Mouse (Mus musculus) bone marrow, adult 2 months (tissue): Measurements from ENCODE around the gene Ppif. TPM values are rescaled to one million over a fixed set of nuclear protein-coding genes. Genes with fewer than 3 reads are reported as not detected.
A peak's percentile ranks its signal among the peaks of the same experiment; 100 is the strongest.

Experiments
- H3K27ac ChIP-seq: fragments of 200-500 bp; 2 replicates; pipeline ENCODE4 v1.5.1; 2012; ENCODE audit warnings: low read depth, mild to moderate bottlenecking, control low read depth, inconsistent platforms, low read length; ENCODE audit not compliant: control insufficient read depth, poor library complexity, insufficient read depth
- H3K4me1 ChIP-seq: fragments of 200-500 bp; 2 replicates; pipeline ENCODE4 v1.6.1; 2011; ENCODE audit warnings: low read length; ENCODE audit not compliant: control insufficient read depth, insufficient read depth
- H3K4me3 ChIP-seq: fragments of 200-500 bp; replicated peaks from 2 replicates; pipeline ENCODE3; 2011; ENCODE audit warnings: mild to moderate bottlenecking, low read depth, low read length, control low read depth; ENCODE audit not compliant: control insufficient read depth
- CTCF ChIP-seq: fragments of 200-500 bp; IDR thresholded peaks from 2 replicates; pipeline ENCODE4 v1.5.1; 2011; ENCODE audit warnings: low read length, control low read depth; ENCODE audit not compliant: control insufficient read depth, insufficient read depth
- POLR2A ChIP-seq: fragments of 200-500 bp; IDR thresholded peaks from 2 replicates; pipeline ENCODE4 v1.6.1; 2011; ENCODE audit warnings: low read depth, mild to moderate bottlenecking, control low read depth, low read length, borderline replicate concordance; ENCODE audit not compliant: control insufficient read depth
- WGBS: fragments of 180-500 bp; shearing (Covaris S2); methylation state at CpG from one replicate; pipeline ENCODE4 v1.1.7; 2018; 5-methylcytosine and 5-hydroxymethylcytosine counted together
- polyA plus RNA-seq: library from polyadenylated mRNA; stranded (reverse); fragments of >200 nt; gene quantifications from 2 replicates; pipeline ENCODE4 v1.2.4, GENCODE M21; 2011; ENCODE audit warnings: low replicate concordance; ENCODE audit not compliant: missing spikeins, insufficient read depth, insufficient read length

Gene Ppif
- polyA plus RNA-seq, 1 experiment = 34.3 TPM

GRCm38 (mm10) chr14:25746371-25746770 is 52.4 kb downstream of the Ppif start:
- TF ChIP-seq CTCF (no peak), POLR2A (no peak)
- Histone ChIP-seq H3K27ac (peak overlapping the region; percentile 83), H3K4me3 (no peak overlapping the region), H3K4me1 (peaks cover 8% of the 10 kb centered on the region)
- WGBS = 86% methylated on average over 6 of the region's 6 CpGs

GRCm38 (mm10) chr14:25746971-25747945 is 53.3 kb downstream of the Ppif start:
- TF ChIP-seq POLR2A (peak; percentile 52; the same call in 1 of the 2 replicates), CTCF (no peak)
- 65% methylated on average over 21 of the region's 21 CpGs for WGBS
- Histone ChIP-seq H3K4me1 (peaks cover 8% of the 10 kb centered on the region), H3K4me3 (no peak overlapping the region), H3K27ac (peak overlapping the region; percentile 83)

- Histone ChIP-seq H3K4me3 (no peak overlapping the region), H3K4me1 (peaks cover 8% of the 10 kb centered on the region), H3K27ac (peak overlapping the region; percentile 83)
- WGBS = 71% methylated on average over 7 of the region's 7 CpGs
- no peak for TF ChIP-seq CTCF
- TF ChIP-seq POLR2A = no peak
These were observed 54.2 kb downstream of the Ppif start for GRCm38 (mm10) chr14:25747996-25748756.

GRCm38 (mm10) chr14:25749143-25749909 is 55.4 kb downstream of the Ppif start:
- Histone ChIP-seq H3K27ac (no peak overlapping the region), H3K4me1 (peaks cover 8% of the 10 kb centered on the region), H3K4me3 (no peak overlapping the region)
- WGBS = 80% methylated on average over 13 of the region's 13 CpGs
- TF ChIP-seq POLR2A (no peak), CTCF (no peak)

Other genes starting within 250 kb of the Ppif start
- 12.6 and 27.2 TPM in 2 replicates for gene Zmiz1, start 235.0 kb upstream of the Ppif start, polyA plus RNA-seq
- gene Zcchc24, start 74.9 kb downstream of the Ppif start, polyA plus RNA-seq = 11.3 and 13.5 TPM in 2 replicates
- gene Anxa11, start 148.0 kb downstream of the Ppif start, polyA plus RNA-seq = 19.9 and 43.0 TPM in 2 replicates
- gene Plac9a, start 208.9 kb downstream of the Ppif start, polyA plus RNA-seq = not detected in 2 replicates
- not detected in 2 replicates for gene Tmem254a, start 233.5 kb downstream of the Ppif start, polyA plus RNA-seq
- not detected in 2 replicates for gene Cphx1, start 244.2 kb downstream of the Ppif start, polyA plus RNA-seq